Mouse (Mus musculus): ENCODE measurements around the gene Trim27.

The Trim27 gene

DNA sequence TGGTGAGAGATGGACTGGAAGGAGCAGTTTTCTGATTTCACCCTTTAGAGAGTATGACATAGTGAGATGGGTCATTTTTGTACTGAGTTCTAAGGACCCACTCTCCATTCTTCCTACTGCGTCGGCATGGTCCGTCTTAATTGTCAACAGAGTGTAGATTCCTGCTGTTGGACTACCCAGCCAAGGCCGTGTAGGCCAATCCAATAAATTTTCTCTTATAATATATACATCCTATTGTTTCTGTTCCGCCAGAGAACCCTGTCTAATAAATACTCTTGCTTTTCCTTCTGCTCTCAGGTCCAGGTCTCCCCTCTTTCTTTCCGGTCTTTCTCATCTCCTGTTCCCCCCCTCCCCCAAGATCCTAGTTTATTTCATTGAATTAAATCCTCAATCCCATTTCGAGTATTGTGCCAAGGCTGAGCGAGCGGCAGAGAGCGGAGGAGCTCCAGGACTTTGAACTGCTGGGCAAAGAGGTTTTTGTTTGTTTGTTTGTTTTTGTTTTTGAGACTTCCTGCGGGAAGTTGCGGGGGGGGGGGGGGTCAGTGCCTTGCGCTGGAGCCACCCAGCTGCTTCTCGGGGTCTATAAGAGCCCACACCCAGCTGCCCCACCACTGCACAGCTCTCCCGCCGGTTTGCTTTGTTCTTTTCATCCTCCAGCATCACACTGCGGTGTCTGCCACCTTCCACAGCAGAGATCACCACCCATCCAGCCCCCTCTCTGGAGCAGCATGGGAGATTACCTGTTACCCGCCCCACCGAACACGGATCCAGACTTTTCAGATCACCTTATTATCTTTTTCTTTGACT, 42.6 kb downstream of the Trim27 start:
- DNase-seq (ENCODE audit: low read depth, low spot score) = no peak

GRCm38 (mm10) chr13:21222463-21223022, 43.3 kb downstream of the Trim27 start:
- peak; percentile 60 for DNase-seq (ENCODE audit: low read depth, low spot score)

- no peak for DNase-seq (ENCODE audit: low read depth, low spot score)
Measured at GRCm38 (mm10) chr13:21223242-21223655, 44.0 kb downstream of the Trim27 start.

GRCm38 (mm10) chr13:21224376-21224775, 45.1 kb downstream of the Trim27 start:
- DNase-seq (ENCODE audit: low read depth, low spot score) = no peak

DNA sequence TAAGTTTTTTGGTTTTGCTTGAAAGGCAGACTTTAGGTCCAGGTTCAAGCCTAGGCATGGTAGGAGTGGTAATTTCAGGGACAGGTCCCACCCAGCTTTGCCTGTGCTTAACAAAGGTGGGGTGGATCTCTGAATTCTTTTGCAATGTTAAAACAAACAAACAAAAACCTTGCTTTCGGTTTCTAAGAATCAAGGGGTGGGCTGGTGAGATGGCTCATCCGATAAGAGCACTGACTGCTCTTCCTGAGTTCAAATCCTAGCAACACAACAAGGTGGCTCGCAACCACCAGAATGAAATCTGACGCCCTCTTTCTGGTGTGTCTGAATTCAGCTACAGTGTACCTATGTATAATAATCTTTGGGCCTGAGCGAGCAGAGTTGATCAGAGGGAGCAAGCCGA, 46.0 kb downstream of the Trim27 start:
- no peak for DNase-seq (ENCODE audit: low read depth, low spot score)

DNA sequence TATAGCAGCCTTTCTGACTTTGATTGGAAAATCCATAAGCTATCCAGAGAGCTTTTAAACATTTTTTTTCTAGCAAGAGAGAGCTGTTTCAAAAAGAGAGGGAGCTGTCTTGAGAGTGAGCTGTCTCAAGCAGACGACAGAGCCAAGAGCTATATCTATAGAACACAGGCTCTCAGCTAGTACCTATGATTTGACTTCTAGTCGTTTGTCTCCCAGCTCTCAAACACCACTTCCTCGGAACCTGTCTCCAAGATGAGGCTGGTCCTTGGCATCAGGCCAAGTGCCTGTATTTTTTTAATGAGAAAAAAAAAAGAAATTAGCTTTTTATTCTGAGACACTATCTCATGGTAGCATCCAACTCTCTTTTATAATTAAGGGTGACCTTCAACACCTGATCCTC, 46.8 kb downstream of the Trim27 start:
- DNase-seq (ENCODE audit: low read depth, low spot score) = no peak

DNA sequence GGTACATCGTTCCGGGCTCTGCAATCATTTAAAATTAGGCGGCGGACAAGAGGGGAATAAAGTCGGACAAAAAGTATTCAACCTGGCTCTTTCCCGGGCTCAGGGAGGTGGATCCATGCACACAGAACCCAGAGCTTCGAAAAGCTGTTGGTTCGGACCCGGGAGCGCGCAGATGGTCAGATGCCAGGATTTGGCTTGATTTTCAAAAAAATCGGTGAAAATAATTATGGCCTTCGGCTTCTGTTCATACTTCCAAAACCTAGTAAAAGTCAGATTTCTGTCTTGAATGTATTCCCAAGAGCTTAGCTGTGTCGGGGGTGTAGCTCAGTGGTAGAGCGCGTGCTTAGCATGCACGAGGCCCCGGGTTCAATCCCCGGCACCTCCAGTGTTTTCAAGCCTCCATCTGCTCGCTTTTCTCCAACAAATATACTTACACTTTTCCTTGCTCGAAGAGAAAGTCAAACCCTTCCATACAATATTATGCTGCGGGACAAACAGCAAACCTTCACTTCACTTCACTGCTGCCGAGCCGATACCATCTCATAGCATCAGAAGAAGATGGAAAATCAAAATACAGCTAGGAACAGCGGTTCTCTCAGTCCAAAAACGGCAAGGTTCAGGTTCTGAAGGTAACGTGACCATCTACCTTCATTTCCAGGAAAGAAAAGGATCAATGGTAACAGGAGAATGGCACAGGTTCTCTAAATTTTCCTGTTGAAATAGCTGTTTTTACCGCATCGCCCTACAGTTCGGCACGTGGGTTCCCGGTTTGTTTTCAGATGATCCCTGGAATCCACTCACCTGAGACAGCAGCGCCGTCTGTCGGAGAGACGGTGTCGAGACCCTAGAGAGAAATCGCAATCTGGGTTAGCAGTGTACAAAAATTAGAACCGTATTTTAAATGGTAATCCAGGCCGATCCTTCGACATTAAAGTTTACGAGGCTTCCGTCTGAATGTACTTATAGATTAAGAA, 54.8 kb downstream of the Trim27 start:
- peak; percentile 78 for DNase-seq (ENCODE audit: low read depth, low spot score)

DNA sequence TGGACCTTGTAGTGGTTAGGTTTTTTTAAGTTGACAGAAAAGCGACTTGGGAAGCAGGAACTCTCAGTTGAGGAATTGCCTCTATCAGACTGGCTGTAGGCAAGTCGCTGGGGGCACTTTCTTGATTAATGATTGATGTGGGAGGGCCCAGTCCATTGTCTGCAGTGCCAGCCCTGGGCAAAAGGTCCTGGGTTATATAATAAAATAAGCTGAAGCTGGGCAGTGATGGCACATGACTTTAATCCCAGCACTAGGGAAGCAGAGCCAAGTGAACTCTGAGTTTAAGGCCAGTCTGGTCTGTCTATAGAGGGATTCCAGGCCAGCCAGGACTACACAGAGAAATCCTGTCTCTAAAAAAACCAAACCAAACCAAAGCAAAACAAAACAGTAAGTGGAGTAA, 57.5 kb downstream of the Trim27 start:
- no peak for DNase-seq (ENCODE audit: low read depth, low spot score)

- DNase-seq (ENCODE audit: low read depth, low spot score) = no peak
Measured at GRCm38 (mm10) chr13:21237161-21237560, 57.9 kb downstream of the Trim27 start.

DNA sequence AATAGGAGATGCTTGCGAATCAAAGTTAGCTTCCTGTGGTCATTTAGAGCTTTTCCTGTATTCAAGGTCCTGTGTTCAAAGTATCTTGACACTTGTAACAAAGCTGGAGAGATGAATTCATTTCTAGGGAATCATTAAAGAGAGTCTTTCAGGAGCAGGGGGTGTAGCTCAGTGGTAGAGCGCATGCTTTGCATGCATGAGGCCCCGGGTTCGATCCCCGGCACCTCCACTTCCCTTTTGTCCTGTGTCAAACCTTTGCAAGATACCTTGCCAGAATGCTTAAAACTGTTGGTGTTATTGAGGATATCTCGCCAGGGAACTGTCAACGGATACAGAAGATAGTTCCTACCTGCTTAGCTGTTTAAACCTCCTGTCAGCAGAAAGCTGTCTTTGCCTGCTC, 61.5 kb downstream of the Trim27 start:
- DNase-seq (ENCODE audit: low read depth, low spot score) = no peak

DNA sequence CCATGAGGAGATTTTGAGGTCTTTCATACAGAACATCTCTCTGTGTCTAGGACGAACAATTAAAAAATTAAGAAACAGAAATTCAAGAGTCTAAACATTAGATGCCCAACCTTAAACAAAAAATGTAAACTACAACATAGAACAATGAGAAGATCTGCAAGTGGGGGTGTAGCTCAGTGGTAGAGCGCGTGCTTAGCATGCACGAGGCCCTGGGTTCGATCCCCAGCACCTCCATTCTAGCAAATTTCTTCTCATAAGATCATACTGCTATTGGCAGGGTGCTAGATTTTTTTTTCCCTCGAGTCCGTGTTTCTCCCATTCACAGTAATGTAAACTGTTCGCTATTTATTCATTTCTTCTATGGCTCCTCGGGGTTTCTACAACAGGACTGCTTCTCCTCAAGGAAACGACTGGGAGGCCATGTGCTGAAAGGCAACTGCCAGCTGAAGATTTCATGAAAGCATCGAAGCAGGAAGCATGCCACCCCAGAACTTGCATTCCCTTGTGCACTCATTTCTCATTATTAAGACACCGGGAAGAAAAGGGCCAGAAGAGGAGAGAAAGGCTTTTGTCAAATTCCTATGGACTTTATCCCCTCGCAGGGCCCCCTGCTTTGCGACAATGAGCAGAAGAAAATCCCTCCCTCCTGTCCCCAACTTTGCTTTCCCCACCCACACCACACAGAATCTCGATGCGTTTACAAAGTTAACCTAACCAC, 63.3 kb downstream of the Trim27 start:
- no peak for DNase-seq (ENCODE audit: low read depth, low spot score)

GRCm38 (mm10) chr13:21243196-21243595, 64.0 kb downstream of the Trim27 start:
- DNase-seq (ENCODE audit: low read depth, low spot score) = no peak

GRCm38 (mm10) chr13:21244089-21244488, 64.8 kb downstream of the Trim27 start:
- DNase-seq (ENCODE audit: low read depth, low spot score) = no peak
